Mouse (Mus musculus) ES-E14 (cell line): Measurements from ENCODE around the gene Hacd4.

Source experiments
- CHD2 ChIP-seq: IDR thresholded peaks from 2 replicates; pipeline ENCODE4 v1.6.1; 2014; ENCODE audit warnings: mild to moderate bottlenecking, low read depth, low read length, inconsistent platforms
- ZC3H11A ChIP-seq: IDR thresholded peaks from 2 replicates; pipeline ENCODE4 v1.6.1; 2012; ENCODE audit warnings: low read depth, mild to moderate bottlenecking, inconsistent platforms, low read length, borderline replicate concordance

- no peak for TF ChIP-seq CHD2
- TF ChIP-seq ZC3H11A: no peak
Observed at GRCm38 (mm10) chr4:88478809-88479186, 40.1 kb upstream of the Hacd4 start.
